Mouse (Mus musculus) MEL-GATA-1-ER (cell line): ENCODE results near the gene Stk38.

Experiments
- DNase-seq: peaks from one replicate; pipeline ENCODE4 v3.0.0-alpha.2; 2012; ENCODE audit warnings: low read depth; ENCODE audit errors: extremely low read depth

Stk38 gene

DNA sequence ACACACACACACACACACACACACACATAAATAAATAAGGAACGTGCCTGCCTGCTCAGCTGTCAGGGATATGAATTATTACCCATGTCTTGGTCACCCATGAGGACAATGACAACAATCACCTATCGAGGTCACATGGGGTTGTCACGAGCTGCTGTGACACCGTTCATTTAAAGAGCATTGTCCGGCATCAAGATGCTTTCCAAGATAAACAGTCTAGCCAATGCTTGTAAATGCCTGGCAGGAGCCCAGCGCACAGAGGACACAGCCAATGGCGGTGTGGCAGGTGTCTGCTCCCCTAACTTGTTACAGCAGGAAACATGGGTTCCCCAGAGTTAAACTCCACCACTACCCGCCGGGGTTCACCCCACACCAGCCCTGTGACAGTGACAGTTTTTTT lies 79.8 kb downstream of the Stk38 start:
- DNase-seq: no peak

DNA sequence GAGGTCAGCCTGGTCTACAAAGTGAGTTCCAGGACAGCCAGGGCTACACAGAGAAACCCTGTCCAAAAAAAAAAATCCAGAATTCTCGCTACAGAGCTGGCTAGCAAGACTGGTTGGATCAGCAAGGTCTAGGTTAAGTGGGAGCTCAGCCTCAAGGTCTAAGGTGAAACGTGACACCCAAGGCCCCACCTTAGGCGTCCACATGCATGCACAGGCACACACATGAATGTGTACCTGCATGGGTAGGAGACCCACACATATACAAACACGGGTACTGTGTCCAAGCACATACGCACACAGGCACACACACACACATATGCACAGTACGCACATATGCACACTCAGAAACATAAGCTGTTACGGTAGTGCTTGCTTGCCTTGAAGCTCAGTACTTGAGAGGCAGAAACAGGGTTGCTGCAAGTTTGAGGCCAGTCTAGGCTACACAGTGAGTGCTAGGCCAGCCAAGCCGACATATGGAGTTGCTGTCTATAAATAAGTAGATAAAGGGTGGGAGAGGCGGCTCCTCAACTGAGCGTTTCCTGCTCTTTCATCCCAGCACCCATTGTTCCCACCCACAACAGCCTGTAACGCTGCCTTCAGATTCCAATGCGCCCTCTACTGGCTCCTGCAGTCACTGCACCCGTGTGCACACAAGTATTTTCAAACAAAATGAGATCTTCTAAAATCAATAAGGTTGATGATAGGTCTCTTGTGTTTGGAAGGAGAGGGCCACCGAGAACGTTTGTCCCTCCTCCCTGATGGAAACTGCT lies 80.7 kb downstream of the Stk38 start:
- DNase-seq: peak; percentile 71

DNA sequence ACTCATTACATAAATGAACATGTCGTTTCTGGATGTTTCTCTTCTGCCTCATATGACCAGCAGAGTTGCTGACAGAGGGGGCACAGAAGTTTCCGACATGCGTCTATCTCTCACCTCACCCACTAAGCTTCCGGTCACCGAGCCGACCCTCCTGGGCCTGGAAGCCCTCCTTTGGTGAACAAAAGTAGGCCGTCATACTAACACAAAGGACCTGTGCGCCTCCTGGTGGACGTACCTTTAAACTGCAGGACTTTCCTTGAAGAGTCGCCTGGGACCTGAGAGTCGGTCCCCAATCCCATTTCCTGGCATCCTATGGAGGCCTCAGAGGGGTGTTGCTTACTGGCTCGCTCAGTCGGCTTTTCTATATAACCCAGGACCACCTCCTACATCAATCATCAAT lies 81.4 kb downstream of the Stk38 start:
- DNase-seq: peak; percentile 62

GRCm38 (mm10) chr17:28924957-28925595 lies 82.7 kb downstream of the Stk38 start:
- no peak for DNase-seq

DNA sequence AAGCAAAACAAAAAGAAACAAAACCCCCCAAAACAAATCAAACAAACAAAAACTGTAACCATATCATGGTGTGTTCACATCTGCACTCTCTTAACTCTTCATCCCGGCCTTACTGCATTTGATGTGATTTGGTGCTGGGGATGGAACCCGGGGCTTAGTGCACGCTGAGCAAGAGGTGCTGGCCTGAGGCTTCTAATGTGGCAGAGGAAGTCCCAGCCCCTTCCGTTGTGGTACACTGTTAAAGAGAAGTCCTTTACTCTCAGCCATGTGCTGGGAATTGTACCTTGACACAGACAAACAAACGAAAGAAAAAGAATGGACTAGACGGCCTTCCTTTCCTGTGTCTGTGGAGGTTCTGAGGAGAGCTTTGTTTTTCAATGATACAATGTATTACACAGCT lies 85.7 kb downstream of the Stk38 start:
- no peak for DNase-seq

DNA sequence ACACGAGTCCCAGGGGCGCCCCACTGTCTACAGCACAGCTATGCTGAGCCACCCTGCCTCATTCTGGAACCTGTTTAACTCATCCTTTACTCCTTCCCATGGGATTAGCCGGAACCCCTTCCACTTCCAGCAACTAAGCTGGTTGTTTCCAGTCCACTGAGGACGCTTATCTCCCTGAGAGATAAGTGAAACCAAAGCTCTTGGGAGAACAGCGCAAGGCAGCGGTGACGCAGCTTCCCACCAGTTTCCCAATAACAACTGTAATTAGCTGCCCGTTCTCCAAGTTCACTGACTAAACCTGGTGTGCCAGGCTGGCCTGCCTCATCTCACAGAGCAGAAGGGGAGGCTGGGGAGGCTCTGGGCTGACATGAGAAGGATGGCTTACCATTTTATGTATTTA lies 86.7 kb downstream of the Stk38 start:
- DNase-seq: no peak
